Mouse (Mus musculus): ENCODE measurements around the gene Tbx19. TPM values are rescaled to one million over a fixed set of nuclear protein-coding genes. Genes with fewer than 3 reads are reported as not detected.
A peak's percentile ranks its signal among the peaks of the same experiment; 100 is the strongest.

The Tbx19 gene
- polyA plus RNA-seq, 1 experiment from 2014 or later, result not detected

DNA sequence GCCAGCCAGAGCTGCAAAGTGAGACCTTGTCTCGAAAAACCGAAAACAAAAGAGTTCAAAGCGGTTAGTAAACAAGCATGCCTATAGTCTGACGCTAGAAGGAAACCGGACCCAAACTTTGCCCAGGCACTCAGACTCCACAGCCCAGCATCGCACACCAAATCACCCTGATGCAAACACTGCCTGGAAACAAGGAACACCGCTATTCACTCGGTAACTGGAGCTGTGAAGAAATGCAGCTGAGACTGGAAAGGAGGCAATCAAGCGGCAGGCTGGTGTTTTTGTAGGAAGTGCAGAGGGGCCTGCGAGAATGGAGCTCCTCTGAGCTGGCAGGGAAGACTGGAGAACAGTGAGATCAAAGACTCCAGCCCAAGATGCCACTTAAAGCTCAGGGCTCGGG is 46.9 kb downstream of the Tbx19 start:
- Histone ChIP-seq H3K4me3 (peak overlapping the region; percentile 9; the same call in 1 of the 2 replicates), H3K9me3 (replicated peaks) (no peaks in the 10 kb centered on the region), H3K27me3 (replicated peaks) (no peaks in the 10 kb centered on the region), H3K36me3 (no peaks in the 10 kb centered on the region), H3K4me2 (peak overlapping the region; percentile 54), H3K4me1 (replicated peaks) (peaks cover 50% of the 10 kb centered on the region), H3K9ac (peak overlapping the region; percentile 68), H3K27ac (ENCODE audit: poor library complexity, severe bottlenecking) (peak overlapping the region; percentile 97)
- 26% methylated on average over 11 of the region's 11 CpGs for WGBS
- no peak for ATAC-seq (ENCODE audit: insufficient number of reproducible peaks, low FRiP score)

DNA sequence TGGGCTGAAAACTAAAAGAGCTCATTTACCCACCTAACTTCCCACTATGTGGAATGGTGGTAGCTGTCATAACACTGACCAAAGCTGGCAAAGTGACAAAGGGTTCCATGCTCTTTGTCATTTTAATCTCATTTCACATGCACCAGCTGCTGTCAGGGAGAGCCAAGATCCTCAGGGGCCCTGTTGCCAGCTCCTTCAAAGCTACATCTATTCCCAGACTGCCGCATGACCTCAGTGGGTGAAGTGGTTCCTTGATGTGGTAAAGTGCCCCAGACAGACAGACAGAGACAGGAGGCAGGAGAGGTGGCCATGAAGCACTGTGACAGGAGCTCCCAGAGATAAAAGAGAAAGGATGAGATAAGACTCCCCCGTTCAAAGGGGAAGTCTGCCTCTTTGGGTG is 49.9 kb downstream of the Tbx19 start:
- H3K9ac ChIP-seq, result no peak overlapping the region
- ATAC-seq (ENCODE audit: insufficient number of reproducible peaks, low FRiP score), result peak; percentile 46
- H3K4me2 ChIP-seq, result no peak overlapping the region
- no peaks in the 10 kb centered on the region for H3K9me3 ChIP-seq (replicated peaks)
- H3K27ac ChIP-seq (ENCODE audit: poor library complexity, severe bottlenecking), result peak overlapping the region; percentile 86
- no peaks in the 10 kb centered on the region for H3K36me3 ChIP-seq
- H3K4me3 ChIP-seq, result no peak overlapping the region
- H3K27me3 ChIP-seq (replicated peaks), result no peaks in the 10 kb centered on the region
- H3K4me1 ChIP-seq (replicated peaks), result peaks cover 58% of the 10 kb centered on the region
- WGBS, result 8% methylated on average over 2 of the region's 2 CpGs

DNA sequence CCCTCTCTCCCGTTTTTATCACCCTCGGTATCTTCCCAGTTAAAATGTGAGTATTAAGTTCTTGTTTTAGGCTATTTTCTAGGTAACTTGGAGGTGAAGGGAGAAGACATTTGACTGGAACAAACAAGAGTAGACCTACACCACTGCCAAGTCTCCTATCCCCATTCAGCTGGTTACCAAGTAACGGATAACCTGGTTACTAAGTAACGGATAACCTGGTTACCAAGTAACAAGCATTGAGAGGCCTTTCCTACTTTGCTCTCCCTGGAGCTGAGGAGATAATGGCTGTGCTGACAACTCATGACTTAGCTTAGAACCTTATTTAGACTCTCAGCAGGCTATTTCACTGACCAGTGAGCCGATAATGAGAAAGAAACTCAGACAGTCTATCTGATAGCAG is 51.4 kb downstream of the Tbx19 start:
- WGBS, result 32% methylated on average over 5 of the region's 5 CpGs
- ATAC-seq (ENCODE audit: insufficient number of reproducible peaks, low FRiP score), result no peak
- H3K27me3 ChIP-seq (replicated peaks), result no peaks in the 10 kb centered on the region
- H3K27ac ChIP-seq (ENCODE audit: poor library complexity, severe bottlenecking), result peak overlapping the region; percentile 86
- H3K4me1 ChIP-seq (replicated peaks), result peaks cover 61% of the 10 kb centered on the region
- no peak overlapping the region for H3K4me3 ChIP-seq
- H3K36me3 ChIP-seq, result no peaks in the 10 kb centered on the region
- no peak overlapping the region for H3K4me2 ChIP-seq
- H3K9me3 ChIP-seq (replicated peaks), result no peaks in the 10 kb centered on the region
- no peak overlapping the region for H3K9ac ChIP-seq

DNA sequence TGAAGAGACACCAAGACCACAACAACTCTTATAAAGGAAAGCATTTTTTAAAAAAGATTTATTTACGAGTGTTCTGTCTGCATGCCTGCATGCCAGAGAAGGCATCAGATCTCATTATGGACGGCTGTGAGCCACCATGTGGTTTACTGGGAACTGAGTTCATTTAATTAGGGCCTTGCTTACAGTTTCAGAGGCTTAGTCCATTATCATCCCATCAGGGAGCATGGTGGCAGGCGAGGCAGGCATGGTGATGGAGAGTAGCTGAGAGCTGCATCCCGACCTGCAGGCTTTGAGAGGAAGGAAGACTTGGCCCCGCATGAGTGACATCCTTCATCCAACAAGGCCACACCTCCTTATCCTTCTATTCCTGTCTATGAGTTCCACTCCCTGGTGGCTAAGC is 52.1 kb downstream of the Tbx19 start:
- Histone ChIP-seq H3K4me3 (no peak overlapping the region), H3K9ac (no peak overlapping the region), H3K27ac (ENCODE audit: poor library complexity, severe bottlenecking) (peak overlapping the region; percentile 86; the same call in 1 of the 2 replicates), H3K27me3 (replicated peaks) (no peaks in the 10 kb centered on the region), H3K4me2 (no peak overlapping the region), H3K9me3 (replicated peaks) (no peaks in the 10 kb centered on the region), H3K36me3 (no peaks in the 10 kb centered on the region), H3K4me1 (replicated peaks) (peaks cover 58% of the 10 kb centered on the region)
- WGBS, result 62% methylated on average over 5 of the region's 5 CpGs
- ATAC-seq (ENCODE audit: insufficient number of reproducible peaks, low FRiP score), result no peak

DNA sequence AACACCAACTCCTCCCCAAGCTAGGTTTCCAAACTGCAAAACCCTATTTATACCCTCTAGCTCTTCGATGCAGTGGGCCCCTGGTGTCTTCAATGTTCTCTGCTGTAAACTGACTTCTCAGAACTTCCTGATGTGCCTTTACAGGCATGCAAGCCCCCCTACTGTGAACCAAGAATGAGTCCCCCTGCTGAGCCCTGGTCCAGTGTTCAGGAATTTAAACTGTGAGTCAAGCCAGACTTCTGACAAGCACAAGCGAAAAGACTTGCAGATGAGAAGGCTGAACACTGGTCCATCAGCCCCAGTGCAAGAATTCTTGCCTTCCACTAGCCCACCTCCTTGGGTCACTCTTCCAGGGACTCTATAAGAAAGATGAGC is 54.6 kb downstream of the Tbx19 start:
- Histone ChIP-seq H3K9ac (no peak overlapping the region), H3K4me2 (no peak overlapping the region), H3K27ac (ENCODE audit: poor library complexity, severe bottlenecking) (peak overlapping the region; percentile 90), H3K9me3 (replicated peaks) (no peaks in the 10 kb centered on the region), H3K4me1 (replicated peaks) (peaks cover 56% of the 10 kb centered on the region), H3K36me3 (no peaks in the 10 kb centered on the region), H3K27me3 (replicated peaks) (no peaks in the 10 kb centered on the region), H3K4me3 (no peak overlapping the region)
- no peak for ATAC-seq (ENCODE audit: insufficient number of reproducible peaks, low FRiP score)
- WGBS, result 52% methylated on average over 2 of the region's 2 CpGs

DNA sequence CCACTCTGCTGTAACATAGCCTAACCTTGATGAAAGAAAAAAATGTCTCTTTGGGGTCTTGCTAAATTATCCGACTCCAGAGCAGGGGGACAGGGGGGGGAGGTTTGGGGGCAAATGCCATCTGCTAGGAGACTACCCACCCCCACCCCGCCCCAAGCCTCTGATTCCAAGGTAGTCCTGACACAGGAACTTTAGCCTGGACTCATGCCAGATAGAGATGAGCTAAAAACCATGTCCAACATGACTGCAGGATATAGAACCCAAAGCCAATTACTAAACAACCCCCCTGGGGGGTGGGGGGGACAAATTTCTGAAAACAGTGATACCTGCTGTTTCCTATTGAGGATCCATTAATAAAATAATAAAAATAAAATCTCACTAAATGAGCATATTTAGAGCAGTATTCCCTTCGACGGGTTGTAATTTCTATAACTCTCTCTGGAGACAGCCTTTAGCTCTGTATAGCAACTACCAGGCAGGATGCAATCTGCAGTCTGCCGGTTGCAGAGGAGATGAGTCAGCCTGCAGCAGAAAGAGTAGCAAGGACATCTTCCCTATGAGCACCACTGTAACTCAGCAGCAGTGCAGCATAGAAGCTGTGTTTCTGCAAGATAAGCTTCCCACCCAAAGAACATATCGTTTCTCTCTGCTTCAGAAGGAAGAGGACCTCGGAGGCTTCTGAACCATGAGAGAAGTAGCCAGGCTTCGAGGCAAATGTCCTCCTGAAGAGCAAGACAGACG is 55.1 kb downstream of the Tbx19 start:
- Histone ChIP-seq H3K9me3 (replicated peaks) (no peaks in the 10 kb centered on the region), H3K27ac (ENCODE audit: poor library complexity, severe bottlenecking) (peak overlapping the region; percentile 90), H3K36me3 (no peaks in the 10 kb centered on the region), H3K9ac (peak overlapping the region; percentile 44; the same call in 1 of the 2 replicates), H3K4me2 (peak overlapping the region; percentile 43), H3K4me1 (replicated peaks) (peaks cover 51% of the 10 kb centered on the region), H3K4me3 (no peak overlapping the region), H3K27me3 (replicated peaks) (no peaks in the 10 kb centered on the region)
- 50% methylated on average over 9 of the region's 9 CpGs for WGBS
- peak; percentile 80 for ATAC-seq (ENCODE audit: insufficient number of reproducible peaks, low FRiP score)

DNA sequence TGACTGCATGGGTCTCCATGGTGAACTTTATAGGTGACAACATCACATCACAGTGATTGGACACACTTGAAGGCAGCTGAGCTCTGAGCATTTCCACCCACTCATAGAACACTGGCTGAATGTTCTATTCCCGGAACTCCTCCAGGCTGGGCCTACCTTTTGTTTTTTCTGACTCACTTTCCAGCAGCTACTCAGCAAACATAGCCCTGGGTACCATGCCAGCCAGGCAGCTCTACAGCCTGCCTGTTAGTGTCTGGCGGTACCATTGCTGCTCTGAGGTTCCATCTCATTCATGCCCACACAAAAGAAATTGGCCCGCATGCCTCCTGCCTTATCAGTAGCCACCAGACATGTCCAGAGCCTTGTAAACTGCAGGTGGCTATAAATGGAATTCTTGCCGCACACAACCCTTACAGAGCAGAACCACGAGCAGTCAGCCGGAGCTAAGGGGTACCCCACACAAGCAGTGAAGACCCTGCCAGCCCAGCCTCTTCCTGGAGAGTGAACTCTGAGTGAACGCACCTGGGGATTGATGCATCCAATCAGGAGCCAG is 55.8 kb downstream of the Tbx19 start:
- WGBS, result 21% methylated on average over 7 of the region's 7 CpGs
- Histone ChIP-seq H3K9ac (peak overlapping the region; percentile 44; the same call in 1 of the 2 replicates), H3K4me2 (peak overlapping the region; percentile 43), H3K27ac (ENCODE audit: poor library complexity, severe bottlenecking) (peak overlapping the region; percentile 90), H3K36me3 (no peaks in the 10 kb centered on the region), H3K27me3 (replicated peaks) (no peaks in the 10 kb centered on the region), H3K4me1 (replicated peaks) (peaks cover 45% of the 10 kb centered on the region), H3K4me3 (no peak overlapping the region), H3K9me3 (replicated peaks) (no peaks in the 10 kb centered on the region)
- peak; percentile 85 for ATAC-seq (ENCODE audit: insufficient number of reproducible peaks, low FRiP score)

DNA sequence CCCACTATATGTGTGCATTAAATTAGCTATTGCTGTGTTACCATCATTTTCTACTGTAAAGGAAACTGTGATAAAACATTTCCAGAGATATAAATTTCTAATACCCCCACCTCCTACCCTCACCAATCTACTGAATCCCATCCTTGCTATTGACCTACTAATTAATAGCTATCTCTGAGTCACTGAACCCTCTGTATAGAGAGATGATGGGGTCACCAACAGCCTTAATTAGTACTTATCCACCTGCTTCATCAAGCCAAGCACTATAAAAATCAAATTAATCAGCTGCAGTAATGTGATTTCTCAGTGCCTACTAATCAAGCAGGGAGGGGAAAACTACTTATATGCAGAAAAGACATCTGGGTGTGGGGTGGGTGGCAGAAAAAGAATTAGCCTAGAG is 61.0 kb downstream of the Tbx19 start:
- Histone ChIP-seq H3K9me3 (replicated peaks) (no peaks in the 10 kb centered on the region), H3K36me3 (no peaks in the 10 kb centered on the region), H3K4me1 (replicated peaks) (peaks cover 20% of the 10 kb centered on the region), H3K4me2 (no peak overlapping the region), H3K27me3 (replicated peaks) (no peaks in the 10 kb centered on the region), H3K9ac (no peak overlapping the region), H3K4me3 (no peak overlapping the region), H3K27ac (ENCODE audit: poor library complexity, severe bottlenecking) (no peak overlapping the region)
- no peak for ATAC-seq (ENCODE audit: insufficient number of reproducible peaks, low FRiP score)

DNA sequence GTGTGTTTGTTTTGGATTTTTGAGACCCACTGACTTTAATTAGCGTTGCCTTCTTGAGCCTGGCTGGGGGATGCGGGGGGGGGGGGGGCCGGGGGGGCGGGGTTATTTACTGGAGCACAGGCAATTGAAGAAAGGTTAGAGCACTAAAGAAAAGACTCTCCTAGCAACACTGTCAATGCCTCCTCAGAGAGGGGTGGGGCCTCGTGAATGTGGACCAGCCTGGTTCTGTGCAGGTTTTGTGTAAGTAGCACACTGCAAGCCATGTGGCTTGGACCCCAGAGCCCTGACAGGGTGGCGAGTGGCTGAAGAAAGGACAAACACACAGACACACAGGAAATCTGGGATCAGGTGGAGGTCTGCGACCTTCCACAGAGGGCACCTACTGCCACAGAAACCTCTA is 65.7 kb downstream of the Tbx19 start:
- Histone ChIP-seq H3K36me3 (no peaks in the 10 kb centered on the region), H3K27ac (ENCODE audit: poor library complexity, severe bottlenecking) (0 out of 2 replicates have a peak overlapping the region, but pooled peaks have one; percentile 17), H3K9me3 (replicated peaks) (no peaks in the 10 kb centered on the region), H3K27me3 (replicated peaks) (no peaks in the 10 kb centered on the region), H3K4me3 (no peak overlapping the region), H3K4me1 (replicated peaks) (peaks cover 32% of the 10 kb centered on the region), H3K4me2 (no peak overlapping the region), H3K9ac (no peak overlapping the region)
- WGBS, result 48% methylated on average over 7 of the region's 7 CpGs
- no peak for ATAC-seq (ENCODE audit: insufficient number of reproducible peaks, low FRiP score)

DNA sequence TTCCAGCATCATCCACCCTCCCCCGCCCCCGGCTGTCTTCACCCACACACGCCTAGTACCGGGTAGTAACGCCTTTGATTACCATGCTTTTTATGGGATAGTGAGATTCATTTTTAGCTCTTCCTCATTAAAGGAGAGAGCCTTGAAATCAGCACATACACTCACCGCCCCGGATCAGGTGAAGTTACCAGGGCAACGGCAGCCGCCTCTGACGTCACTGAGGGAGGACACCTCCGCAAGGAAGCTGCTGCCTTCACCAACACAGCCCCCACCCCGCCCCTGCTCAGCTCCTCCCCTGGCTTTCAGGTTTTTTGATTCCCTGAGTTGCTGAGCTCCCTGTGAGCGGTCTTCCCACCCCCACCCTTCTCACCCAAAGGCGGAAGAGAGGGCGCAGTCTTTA is 68.9 kb downstream of the Tbx19 start:
- Histone ChIP-seq H3K27me3 (replicated peaks) (no peaks in the 10 kb centered on the region), H3K9me3 (replicated peaks) (0 out of 2 replicates have a peak, but pooled peaks cover 2% of the 10 kb centered on the region), H3K4me2 (peak overlapping the region; percentile 58), H3K36me3 (no peaks in the 10 kb centered on the region), H3K27ac (ENCODE audit: poor library complexity, severe bottlenecking) (peak overlapping the region; percentile 14; the same call in 1 of the 2 replicates), H3K4me1 (replicated peaks) (peaks cover 39% of the 10 kb centered on the region), H3K9ac (no peak overlapping the region), H3K4me3 (peak overlapping the region; percentile 11)
- WGBS, result 9% methylated on average over 15 of the region's 15 CpGs
- ATAC-seq (ENCODE audit: insufficient number of reproducible peaks, low FRiP score), result peak; percentile 80

DNA sequence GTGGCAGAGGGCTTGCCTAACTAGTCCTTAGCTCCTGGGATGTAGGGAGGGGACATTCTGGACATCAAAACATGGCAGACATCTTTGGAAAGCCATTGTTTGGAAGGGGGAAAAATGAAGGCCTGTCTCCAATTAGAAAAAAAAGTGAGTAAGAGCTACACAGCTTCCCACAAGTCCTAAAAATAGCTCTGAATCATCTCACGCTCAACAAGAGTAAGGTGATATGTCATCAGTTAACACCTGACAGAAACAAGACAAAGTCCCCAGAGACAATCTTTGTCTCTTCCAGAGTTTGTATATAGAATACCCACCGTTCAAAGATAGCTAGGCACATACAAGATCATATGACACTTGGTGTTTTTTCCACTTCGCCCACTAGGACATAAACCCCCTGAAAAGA is 71.0 kb downstream of the Tbx19 start:
- 34% methylated on average over 3 of the region's 3 CpGs for WGBS
- Histone ChIP-seq H3K4me3 (no peak overlapping the region), H3K9me3 (replicated peaks) (peaks cover 8% of the 10 kb centered on the region; the same call in 1 of the 2 replicates), H3K27ac (ENCODE audit: poor library complexity, severe bottlenecking) (peak overlapping the region; percentile 84), H3K27me3 (replicated peaks) (no peaks in the 10 kb centered on the region), H3K9ac (no peak overlapping the region), H3K4me2 (no peak overlapping the region), H3K36me3 (no peaks in the 10 kb centered on the region), H3K4me1 (replicated peaks) (peaks cover 28% of the 10 kb centered on the region)
- no peak for ATAC-seq (ENCODE audit: insufficient number of reproducible peaks, low FRiP score)
